Mouse (Mus musculus): ENCODE data around the gene Tns3. TPM values are rescaled to one million over a fixed set of nuclear protein-coding genes. Genes with fewer than 3 reads are reported as not detected.

The Tns3 gene
- total RNA-seq (2021), result 10 to 100 TPM; 10.9 to 12.1 TPM
- long read RNA-seq, experiment 1, partial matches to known transcripts, result 0 of 2 reads
- long read RNA-seq, experiment 1, other reads (novel, unspliced or antisense), result 2 of 2 reads
- long read RNA-seq, experiment 2, result 0 reads

GRCm38 (mm10) chr11:8664393-8664743 lies at the start of gene Tns3:
TSS of gene Tns3 (minus strand) at chr11:8664535.
- peak; percentile 61 for DNase-seq
- intact Hi-C loops (cut with DNase I; ENCODE audit: low total_unique reads), result no loop called here

GRCm38 (mm10) chr11:8706246-8707041 lies 42.1 kb upstream of the Tns3 start:
- intact Hi-C loops (cut with DNase I; ENCODE audit: low total_unique reads), result no loop called here
- DNase-seq, result peak; percentile 38

DNA sequence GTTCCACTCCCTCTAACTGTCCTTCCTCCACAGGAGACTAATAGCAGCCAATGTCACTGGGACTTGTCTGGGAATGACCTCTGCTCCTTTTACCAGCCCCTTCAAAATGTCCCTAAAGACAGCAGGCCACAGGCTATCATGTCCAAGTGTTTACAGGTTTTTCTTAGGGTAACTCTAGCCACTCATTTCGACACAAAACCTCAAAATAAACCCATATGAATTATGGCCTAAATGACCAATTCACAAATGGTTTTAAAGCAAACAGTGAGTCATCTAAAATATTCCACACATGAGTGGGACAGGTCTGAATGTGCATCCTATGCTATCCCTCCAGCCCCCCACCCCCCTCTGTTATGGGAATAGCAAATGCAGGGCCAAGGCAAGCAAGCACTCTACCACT lies 40.8 kb upstream of the Tns3 start:
- intact Hi-C loops (cut with DNase I; ENCODE audit: low total_unique reads), result no loop called here
- DNase-seq, result no peak

DNA sequence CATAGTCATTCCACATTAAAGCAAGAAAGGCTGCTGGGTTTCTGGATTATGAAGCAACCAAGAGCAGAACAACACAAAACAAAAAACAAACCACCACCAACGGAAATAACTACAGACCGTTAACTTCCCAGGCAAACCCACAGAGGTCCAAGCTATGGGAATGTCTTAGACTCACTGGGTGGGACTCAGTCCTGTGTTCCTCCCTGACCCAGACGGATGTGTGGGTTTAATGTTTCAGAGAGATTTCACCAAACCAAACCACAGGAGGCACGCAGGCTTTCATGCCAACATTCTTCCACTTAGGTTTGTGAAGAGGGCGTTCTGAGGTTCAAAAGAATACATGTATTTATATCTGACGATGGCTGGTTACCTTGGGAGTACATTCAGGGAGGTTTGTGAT lies 39.5 kb upstream of the Tns3 start:
- intact Hi-C loops (cut with DNase I; ENCODE audit: low total_unique reads), result no loop called here
- DNase-seq, result no peak

DNA sequence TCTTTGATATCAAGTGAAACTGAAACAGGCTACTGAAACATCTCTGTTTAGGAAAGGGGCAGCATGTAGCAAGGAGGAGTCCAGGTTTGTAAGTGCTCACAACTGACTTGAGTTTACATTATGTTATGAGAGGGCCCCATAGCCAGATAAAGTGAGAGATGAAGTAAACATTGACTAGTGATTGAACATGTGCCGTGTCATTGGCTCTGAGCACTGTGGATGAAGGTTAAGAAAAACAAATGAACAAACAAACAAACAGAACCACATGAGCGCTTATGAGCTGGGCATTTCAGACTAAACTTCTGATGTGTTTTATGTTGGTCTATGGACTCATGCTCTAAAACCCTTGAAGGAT lies 38.2 kb upstream of the Tns3 start:
- intact Hi-C loops (cut with DNase I; ENCODE audit: low total_unique reads), result no loop called here

GRCm38 (mm10) chr11:8701845-8702531 lies 37.7 kb upstream of the Tns3 start:
- intact Hi-C loops (cut with DNase I; ENCODE audit: low total_unique reads), result no loop called here
- no peak for DNase-seq

More for the DNA sequence above, 38.2 kb upstream of the Tns3 start:
- no peak for DNase-seq

DNA sequence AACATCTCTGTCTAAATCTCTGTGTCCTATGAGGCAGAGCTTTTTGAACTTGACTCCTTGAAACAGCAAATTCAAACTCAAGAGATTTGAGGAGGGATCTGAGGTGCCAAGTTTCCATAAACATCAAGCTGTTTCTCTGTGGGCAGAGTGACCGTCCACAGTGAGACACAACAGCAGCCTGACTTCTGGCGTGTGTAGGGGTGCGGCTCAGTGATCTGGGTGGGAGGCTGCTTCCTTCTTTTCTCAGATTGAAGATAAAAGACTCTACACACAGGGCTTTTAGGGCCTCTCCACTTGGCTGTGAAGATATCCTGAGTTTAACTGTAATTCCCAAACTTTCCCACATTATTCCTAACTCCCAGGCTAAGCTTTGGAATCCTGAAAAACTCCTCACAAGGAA lies 37.1 kb upstream of the Tns3 start:
- DNase-seq, result no peak
- intact Hi-C loops (cut with DNase I; ENCODE audit: low total_unique reads), result no loop called here

GRCm38 (mm10) chr11:8700641-8701221 lies 36.4 kb upstream of the Tns3 start:
- DNase-seq, result no peak
- intact Hi-C loops (cut with DNase I; ENCODE audit: low total_unique reads), result no loop called here

- no peak for DNase-seq
- intact Hi-C loops (cut with DNase I; ENCODE audit: low total_unique reads), result no loop called here
These were observed 35.4 kb upstream of the Tns3 start for GRCm38 (mm10) chr11:8699777-8700176.

GRCm38 (mm10) chr11:8697670-8698069 lies 33.3 kb upstream of the Tns3 start:
- intact Hi-C loops (cut with DNase I; ENCODE audit: low total_unique reads), result no loop called here
- DNase-seq, result no peak

DNA sequence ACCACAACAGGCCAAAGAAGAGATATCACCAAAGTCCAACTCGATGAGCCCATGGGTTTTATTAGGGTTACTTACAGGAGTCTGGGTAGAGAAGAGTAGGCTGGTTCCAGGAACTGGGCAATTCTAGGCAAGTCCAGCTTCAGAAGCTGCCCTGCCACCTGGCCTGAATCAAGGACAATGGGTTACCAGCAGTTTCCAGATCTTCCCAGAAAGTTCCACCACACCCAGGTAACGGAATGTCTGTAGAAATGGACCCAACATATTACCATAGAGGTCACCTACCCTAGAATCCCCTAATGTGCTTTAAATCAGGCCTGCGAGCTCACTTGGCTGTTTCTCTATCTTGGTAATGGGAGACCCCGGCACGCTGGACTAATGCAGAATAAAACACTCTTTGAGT lies 29.8 kb upstream of the Tns3 start:
- intact Hi-C loops (cut with DNase I; ENCODE audit: low total_unique reads), result no loop called here
- DNase-seq, result no peak

DNA sequence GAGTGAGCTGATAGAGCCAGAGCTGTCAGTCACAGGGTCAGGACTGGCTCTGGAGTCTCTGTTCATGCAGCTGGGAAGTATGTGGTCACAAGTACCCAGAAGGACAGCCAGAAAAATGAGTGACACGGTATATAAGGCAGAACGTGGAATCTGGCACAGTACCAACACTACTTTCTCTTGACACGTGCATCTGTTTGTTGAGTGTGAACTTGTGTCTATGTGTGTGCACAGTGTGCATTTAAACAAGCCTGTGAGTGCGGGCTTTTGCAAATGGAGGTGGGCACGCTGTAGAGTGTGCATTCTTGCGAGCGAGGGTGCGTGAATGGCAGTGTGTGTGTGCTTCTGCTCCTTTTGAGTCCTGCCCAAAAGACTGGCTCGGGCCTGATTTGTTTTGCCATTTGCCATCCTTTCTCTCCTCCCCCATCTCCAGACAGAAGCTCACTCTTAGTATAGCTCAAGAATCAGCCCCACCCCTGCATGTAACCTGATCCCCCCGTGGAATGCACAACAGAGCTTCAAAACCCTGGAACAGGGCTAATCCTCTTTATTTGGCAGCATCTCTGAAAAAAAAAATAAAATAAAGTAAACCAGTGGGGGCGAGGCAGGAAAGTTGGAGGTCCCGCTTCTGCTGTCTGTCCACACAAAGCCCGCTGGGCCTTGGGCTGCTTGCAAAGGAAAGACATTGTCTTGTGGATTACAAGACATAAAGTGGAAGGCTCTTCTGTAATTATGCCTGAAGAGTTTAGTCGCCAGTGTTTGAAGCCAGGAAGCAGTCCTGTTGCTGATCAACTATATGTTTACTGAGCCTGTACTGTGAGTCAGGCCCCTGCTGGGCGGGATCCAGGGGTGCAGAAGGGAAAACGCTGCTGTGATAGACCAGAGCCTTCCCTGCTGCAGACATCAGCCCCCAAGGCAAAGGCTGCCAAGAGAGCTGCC lies 28.5 kb upstream of the Tns3 start:
- DNase-seq, result peak; percentile 25
- intact Hi-C loops (cut with DNase I; ENCODE audit: low total_unique reads), result no loop called here

GRCm38 (mm10) chr11:8692162-8692535 lies 27.8 kb upstream of the Tns3 start:
- no peak for DNase-seq
- intact Hi-C loops (cut with DNase I; ENCODE audit: low total_unique reads), result no loop called here

DNA sequence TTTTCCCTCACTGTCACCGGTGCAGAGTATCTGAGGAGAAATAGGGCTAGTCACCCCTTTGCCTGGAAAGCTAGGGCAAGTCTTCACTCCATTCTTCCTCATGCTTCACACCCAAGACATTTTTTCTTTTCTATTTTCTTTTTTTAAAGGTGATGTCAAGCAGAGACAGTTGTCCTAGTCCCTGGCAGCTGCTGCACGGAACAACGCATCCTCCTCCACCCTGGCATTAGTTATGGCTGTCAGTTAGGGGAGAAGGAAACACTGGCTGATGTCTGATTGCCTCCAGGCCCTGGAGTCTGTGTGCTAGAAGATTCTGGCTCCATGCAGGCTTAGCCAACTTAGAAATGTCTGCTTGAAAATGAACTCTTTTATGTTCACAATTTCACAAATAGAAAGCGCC lies 27.3 kb upstream of the Tns3 start:
- intact Hi-C loops (cut with DNase I; ENCODE audit: low total_unique reads), result no loop called here
- no peak for DNase-seq

DNA sequence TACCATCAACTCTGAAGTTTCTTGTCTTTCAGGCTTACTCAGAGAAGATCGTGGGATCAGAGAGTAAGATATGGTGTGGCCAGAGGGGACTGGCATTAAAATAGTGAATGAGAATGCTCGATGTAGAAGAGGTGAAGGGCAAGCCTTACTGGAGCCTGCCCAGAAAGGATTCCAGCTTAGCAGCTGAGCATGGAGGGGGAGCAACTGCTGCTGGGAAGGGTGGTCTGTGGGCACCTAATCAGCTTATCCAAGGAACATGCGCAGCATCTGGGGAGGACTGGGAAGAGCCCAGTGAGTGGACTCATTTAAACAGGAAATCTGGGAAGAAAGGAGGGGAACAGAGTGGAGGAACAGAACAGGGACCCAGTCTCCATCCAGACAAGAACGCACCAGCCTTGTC lies 26.3 kb upstream of the Tns3 start:
- intact Hi-C loops (cut with DNase I; ENCODE audit: low total_unique reads), result no loop called here
- DNase-seq, result no peak

DNA sequence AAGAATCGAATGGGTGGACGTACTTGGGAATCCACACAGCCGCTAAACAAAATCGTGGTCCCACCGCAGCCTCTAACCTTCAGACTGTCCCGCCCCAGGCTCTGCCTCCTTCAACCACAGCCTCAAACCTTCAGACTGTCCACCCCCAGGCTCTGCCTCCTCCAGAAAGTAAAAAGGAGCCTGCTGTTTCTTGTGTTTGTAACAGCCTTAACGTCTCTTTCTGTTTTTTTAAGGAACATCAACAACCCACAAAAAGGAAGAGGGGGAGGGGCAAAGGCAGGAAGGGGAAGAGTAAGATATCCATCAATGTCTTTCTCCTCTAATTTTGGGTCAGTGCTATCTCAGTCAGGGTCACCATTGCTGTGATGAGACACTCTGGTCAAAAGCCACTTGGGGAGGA lies 25.2 kb upstream of the Tns3 start:
- intact Hi-C loops (cut with DNase I; ENCODE audit: low total_unique reads), result no loop called here
- DNase-seq, result peak; percentile 20

GRCm38 (mm10) chr11:8688907-8689306 lies 24.6 kb upstream of the Tns3 start:
- DNase-seq, result no peak
- intact Hi-C loops (cut with DNase I; ENCODE audit: low total_unique reads), result no loop called here

GRCm38 (mm10) chr11:8686501-8686900 lies 22.2 kb upstream of the Tns3 start:
- no peak for DNase-seq
- intact Hi-C loops (cut with DNase I; ENCODE audit: low total_unique reads), result no loop called here

- intact Hi-C loops (cut with DNase I; ENCODE audit: low total_unique reads), result no loop called here
- DNase-seq, result no peak
These were observed 21.7 kb upstream of the Tns3 start for GRCm38 (mm10) chr11:8686061-8686460.

GRCm38 (mm10) chr11:8685195-8685594 lies 20.9 kb upstream of the Tns3 start:
- DNase-seq, result no peak

More at GRCm38 (mm10) chr11:8685195-8685594, 20.9 kb upstream of the Tns3 start:
- intact Hi-C loops (cut with DNase I; ENCODE audit: low total_unique reads), result no loop called here

Data from gastrocnemius, postnatal 14 days (tissue).